Mouse (Mus musculus): ENCODE measurements around the gene Hist3h2ba. TPM values are rescaled to one million over a fixed set of nuclear protein-coding genes. Genes with fewer than 3 reads are reported as not detected.

Hist3h2ba gene
- polyA plus RNA-seq, 1 experiment: not detected

DNA sequence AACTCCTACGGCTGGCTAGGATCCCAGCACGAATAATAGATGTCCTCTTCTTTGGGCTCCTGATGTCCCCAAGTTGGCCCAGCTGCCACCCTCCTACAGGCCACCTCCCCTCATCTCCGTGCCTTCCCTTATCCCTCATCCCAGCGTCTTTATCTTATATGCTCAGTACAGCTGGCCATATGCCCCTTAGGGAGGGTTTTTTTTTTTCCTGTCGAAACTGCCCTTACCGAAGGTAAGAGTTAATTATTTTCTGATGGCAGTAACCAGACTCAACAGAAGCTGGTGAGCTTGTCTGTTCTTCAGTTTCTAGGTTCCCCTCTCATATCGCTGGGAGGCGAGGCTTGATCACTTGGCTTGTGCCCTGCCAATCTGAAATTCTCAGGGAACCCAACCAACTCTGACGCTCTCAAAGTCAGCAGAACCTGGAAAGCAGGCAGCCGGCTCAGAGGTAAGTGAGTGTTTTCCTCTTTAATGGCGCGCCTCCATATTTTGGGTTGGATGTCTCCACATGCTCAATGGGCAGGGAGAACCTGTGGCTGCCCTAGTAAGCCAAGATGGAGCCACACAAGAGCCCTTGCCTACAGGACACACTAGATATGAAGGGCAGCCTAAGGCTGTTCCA is 30.9 kb upstream of the Hist3h2ba start, which contains the start of gene Btnl10:
Gene Btnl10 (plus strand): TSS at position 164 of the 622 bp plus-strand sequence.
- H3K27ac ChIP-seq (ENCODE audit: insufficient read depth, low read depth, low read length): no peak within 1 kb of the TSS
- TF ChIP-seq POLR2A (IDR thresholded peaks at IDR 0.05; ENCODE audit: borderline replicate concordance, low read depth, low read length) (no peak), CTCF (IDR thresholded peaks at IDR 0.05; ENCODE audit: low read depth, low read length) (no peak)
- H3K4me1 ChIP-seq (ENCODE audit: control insufficient read depth, insufficient read depth, low read length): peaks cover 6% of the 10 kb centered on the region; the same call in 1 of the 2 replicates
- no peak within 1 kb of the TSS for H3K4me3 ChIP-seq (ENCODE audit: insufficient read depth, low read length)

DNA sequence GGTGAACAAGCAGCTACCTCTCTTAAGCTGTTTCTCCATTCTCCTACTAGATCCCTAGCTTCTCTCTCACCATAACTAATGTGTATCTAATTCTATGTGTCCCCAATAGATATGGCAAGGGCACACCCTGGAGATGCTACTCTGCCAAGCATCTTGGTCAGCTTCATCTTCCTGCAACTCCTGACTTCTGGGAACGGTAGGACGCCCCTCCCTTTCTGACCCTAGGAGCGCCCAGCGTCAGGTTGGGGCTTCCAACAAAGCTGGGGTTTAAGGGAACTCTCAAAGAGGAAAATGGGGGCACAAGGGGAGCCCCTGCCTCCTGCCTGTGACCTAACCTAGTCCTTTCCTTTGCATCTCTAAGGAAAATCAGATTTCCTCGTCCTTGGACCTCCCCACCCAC is 30.0 kb upstream of the Hist3h2ba start:
- no peak for TF ChIP-seq POLR2A (IDR thresholded peaks at IDR 0.05; ENCODE audit: borderline replicate concordance, low read depth, low read length)
- Histone ChIP-seq H3K4me1 (ENCODE audit: control insufficient read depth, insufficient read depth, low read length) (peaks cover 6% of the 10 kb centered on the region; the same call in 1 of the 2 replicates), H3K4me3 (ENCODE audit: insufficient read depth, low read length) (no peak overlapping the region), H3K27ac (ENCODE audit: insufficient read depth, low read depth, low read length) (no peak overlapping the region)

GRCm38 (mm10) chr11:58922420-58922819 is 26.3 kb upstream of the Hist3h2ba start:
- Histone ChIP-seq H3K27ac (ENCODE audit: insufficient read depth, low read depth, low read length) (no peak overlapping the region), H3K4me3 (ENCODE audit: insufficient read depth, low read length) (no peak overlapping the region), H3K4me1 (ENCODE audit: control insufficient read depth, insufficient read depth, low read length) (peaks cover 7% of the 10 kb centered on the region)
- no peak for TF ChIP-seq POLR2A (IDR thresholded peaks at IDR 0.05; ENCODE audit: borderline replicate concordance, low read depth, low read length)

DNA sequence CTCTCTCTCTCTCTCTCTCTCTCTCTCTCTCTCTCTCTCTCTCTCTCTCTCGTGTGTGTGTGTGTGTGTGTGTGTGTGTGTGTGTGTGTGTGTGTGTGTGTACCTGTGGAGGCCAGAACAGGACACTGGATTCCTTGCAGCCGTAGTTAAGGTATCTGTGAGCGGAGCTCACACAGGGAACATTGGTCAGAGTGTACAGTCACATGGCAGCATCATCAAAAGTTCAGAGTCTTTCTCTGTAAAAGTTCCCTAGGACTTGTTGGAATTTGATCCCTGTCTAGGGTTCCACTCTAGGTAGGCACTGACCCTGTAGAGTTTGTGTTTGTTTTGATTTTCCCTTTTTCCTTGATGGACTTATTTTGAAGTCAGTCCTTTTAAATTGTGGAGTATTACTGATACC is 22.1 kb upstream of the Hist3h2ba start:
- TF ChIP-seq POLR2A (IDR thresholded peaks at IDR 0.05; ENCODE audit: borderline replicate concordance, low read depth, low read length) (no peak), CTCF (IDR thresholded peaks at IDR 0.05; ENCODE audit: low read depth, low read length) (no peak)
- H3K4me1 ChIP-seq (ENCODE audit: control insufficient read depth, insufficient read depth, low read length): peaks cover 5% of the 10 kb centered on the region
- H3K27ac ChIP-seq (ENCODE audit: insufficient read depth, low read depth, low read length): no peak overlapping the region
- no peak overlapping the region for H3K4me3 ChIP-seq (ENCODE audit: insufficient read depth, low read length)

GRCm38 (mm10) chr11:58927053-58927452 is 21.7 kb upstream of the Hist3h2ba start:
- TF ChIP-seq CTCF (IDR thresholded peaks at IDR 0.05; ENCODE audit: low read depth, low read length) (no peak), POLR2A (IDR thresholded peaks at IDR 0.05; ENCODE audit: borderline replicate concordance, low read depth, low read length) (no peak)
- Histone ChIP-seq H3K4me1 (ENCODE audit: control insufficient read depth, insufficient read depth, low read length) (peaks cover 5% of the 10 kb centered on the region), H3K27ac (ENCODE audit: insufficient read depth, low read depth, low read length) (no peak overlapping the region), H3K4me3 (ENCODE audit: insufficient read depth, low read length) (no peak overlapping the region)

DNA sequence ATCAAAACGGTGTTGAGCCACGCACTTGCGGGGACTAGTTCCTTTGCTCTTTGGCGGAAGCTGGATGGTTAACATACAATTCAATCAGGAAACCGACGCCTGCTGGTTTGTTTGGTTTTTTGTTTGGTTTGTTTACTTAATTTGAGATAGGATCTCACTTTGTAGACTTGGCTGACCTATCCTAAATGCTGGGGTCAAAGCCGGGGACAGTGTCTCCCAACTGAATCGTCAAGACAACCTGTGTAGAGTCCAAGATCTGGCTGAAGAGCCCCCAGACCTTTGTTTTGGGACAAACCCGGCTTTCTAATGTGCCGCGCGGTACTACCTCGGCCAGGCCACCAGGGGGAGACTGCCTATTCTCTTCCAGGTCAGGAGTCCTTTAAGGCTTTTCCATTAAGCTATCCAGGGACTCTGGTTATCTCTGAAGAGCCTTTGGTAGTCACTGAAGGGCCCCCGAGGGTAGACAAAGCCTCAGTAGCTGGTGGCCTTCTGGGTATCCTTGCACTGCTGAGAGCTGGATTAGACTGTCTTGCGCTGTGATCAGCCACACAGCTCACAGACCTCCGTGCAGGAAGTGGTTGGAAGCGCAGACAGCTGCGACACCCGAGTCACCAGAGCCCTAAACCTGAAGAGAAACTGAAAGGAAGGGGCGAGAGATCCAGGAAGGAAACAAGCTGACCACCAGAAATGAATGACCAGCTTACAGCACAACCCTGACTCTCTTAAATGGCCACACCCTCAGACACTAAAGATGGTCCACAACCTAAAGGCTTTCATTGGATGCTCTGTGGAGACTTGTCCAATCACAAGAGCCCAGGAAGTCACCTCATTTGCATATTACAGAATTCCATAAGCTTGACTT is 20.7 kb upstream of the Hist3h2ba start:
- TF ChIP-seq POLR2A (IDR thresholded peaks at IDR 0.05; ENCODE audit: borderline replicate concordance, low read depth, low read length) (no peak), CTCF (IDR thresholded peaks at IDR 0.05; ENCODE audit: low read depth, low read length) (peak; percentile 97)
- Histone ChIP-seq H3K27ac (ENCODE audit: insufficient read depth, low read depth, low read length) (peak overlapping the region; percentile 74), H3K4me3 (ENCODE audit: insufficient read depth, low read length) (peak overlapping the region; percentile 55), H3K4me1 (ENCODE audit: control insufficient read depth, insufficient read depth, low read length) (peaks cover 5% of the 10 kb centered on the region)

DNA sequence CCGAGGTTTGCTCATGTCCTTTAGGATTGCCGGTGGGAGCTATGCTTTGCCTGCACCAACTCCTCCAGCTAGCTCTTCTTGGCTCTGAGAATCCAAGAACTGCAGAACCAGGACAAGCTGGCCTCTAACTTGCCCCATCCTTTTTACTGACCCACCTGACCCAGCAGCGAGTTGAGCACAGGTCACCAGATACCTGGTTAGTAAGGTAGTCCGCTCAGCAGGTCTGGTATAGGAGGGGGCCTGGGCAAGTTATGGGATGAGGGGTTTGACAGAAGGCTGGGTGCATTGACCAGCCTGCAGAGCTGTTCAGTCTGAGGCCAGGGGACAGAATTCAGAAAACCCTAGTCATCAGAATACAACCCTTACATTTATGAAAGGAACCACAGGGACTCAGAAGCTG is 19.7 kb upstream of the Hist3h2ba start:
- Histone ChIP-seq H3K27ac (ENCODE audit: insufficient read depth, low read depth, low read length) (no peak overlapping the region), H3K4me1 (ENCODE audit: control insufficient read depth, insufficient read depth, low read length) (peaks cover 5% of the 10 kb centered on the region), H3K4me3 (ENCODE audit: insufficient read depth, low read length) (no peak overlapping the region)
- TF ChIP-seq POLR2A (IDR thresholded peaks at IDR 0.05; ENCODE audit: borderline replicate concordance, low read depth, low read length) (no peak), CTCF (IDR thresholded peaks at IDR 0.05; ENCODE audit: low read depth, low read length) (no peak)

- H3K4me1 ChIP-seq (ENCODE audit: control insufficient read depth, insufficient read depth, low read length): peaks cover 5% of the 10 kb centered on the region
- H3K4me3 ChIP-seq (ENCODE audit: insufficient read depth, low read length): no peak overlapping the region
- TF ChIP-seq POLR2A (IDR thresholded peaks at IDR 0.05; ENCODE audit: borderline replicate concordance, low read depth, low read length): no peak
- TF ChIP-seq CTCF (IDR thresholded peaks at IDR 0.05; ENCODE audit: low read depth, low read length): no peak
- no peak overlapping the region for H3K27ac ChIP-seq (ENCODE audit: insufficient read depth, low read depth, low read length)
These were observed 19.1 kb upstream of the Hist3h2ba start for GRCm38 (mm10) chr11:58929641-58930040.

GRCm38 (mm10) chr11:58930254-58930653 is 18.5 kb upstream of the Hist3h2ba start:
- Histone ChIP-seq H3K27ac (ENCODE audit: insufficient read depth, low read depth, low read length) (no peak overlapping the region), H3K4me3 (ENCODE audit: insufficient read depth, low read length) (no peak overlapping the region), H3K4me1 (ENCODE audit: control insufficient read depth, insufficient read depth, low read length) (peaks cover 5% of the 10 kb centered on the region)
- no peak for TF ChIP-seq CTCF (IDR thresholded peaks at IDR 0.05; ENCODE audit: low read depth, low read length)
- no peak for TF ChIP-seq POLR2A (IDR thresholded peaks at IDR 0.05; ENCODE audit: borderline replicate concordance, low read depth, low read length)

DNA sequence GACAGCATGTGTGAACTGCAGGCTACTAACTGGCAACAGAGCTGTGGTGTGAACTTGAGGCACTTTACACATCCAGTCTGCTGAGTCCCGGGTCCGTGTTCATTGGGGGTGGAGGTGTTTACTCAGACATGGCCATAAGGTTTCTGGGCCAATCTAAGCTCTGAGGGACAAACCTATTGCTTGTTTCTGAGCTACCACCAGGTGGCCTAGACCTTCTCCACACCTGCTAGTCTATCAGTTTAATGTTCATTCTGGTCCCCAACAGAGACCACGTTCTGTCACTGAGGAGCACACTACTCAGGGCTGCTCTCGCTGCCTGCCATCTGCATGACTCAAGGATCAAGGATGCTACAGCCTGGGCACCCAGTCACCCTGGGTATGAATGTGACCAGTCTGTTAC is 17.1 kb upstream of the Hist3h2ba start:
- no peak overlapping the region for H3K27ac ChIP-seq (ENCODE audit: insufficient read depth, low read depth, low read length)
- TF ChIP-seq CTCF (IDR thresholded peaks at IDR 0.05; ENCODE audit: low read depth, low read length): no peak
- TF ChIP-seq POLR2A (IDR thresholded peaks at IDR 0.05; ENCODE audit: borderline replicate concordance, low read depth, low read length): no peak
- peaks cover 5% of the 10 kb centered on the region for H3K4me1 ChIP-seq (ENCODE audit: control insufficient read depth, insufficient read depth, low read length)
- H3K4me3 ChIP-seq (ENCODE audit: insufficient read depth, low read length): no peak overlapping the region
